Mouse (Mus musculus) NIH3T3 (cell line): Measurements from ENCODE around the gene Col6a2.

ENCODE experiments used
- DNase-seq: peaks from one replicate; pipeline ENCODE4 v3.0.0-alpha.2; 2012; ENCODE audit warnings: low read depth

Gene Col6a2

GRCm38 (mm10) chr10:76548218-76548617, 75.2 kb downstream of the Col6a2 start:
- no peak for DNase-seq

GRCm38 (mm10) chr10:76546566-76546965, 76.9 kb downstream of the Col6a2 start:
- DNase-seq, result no peak
